Mouse (Mus musculus): ENCODE results near the gene Tbc1d5.

Tbc1d5 gene

DNA sequence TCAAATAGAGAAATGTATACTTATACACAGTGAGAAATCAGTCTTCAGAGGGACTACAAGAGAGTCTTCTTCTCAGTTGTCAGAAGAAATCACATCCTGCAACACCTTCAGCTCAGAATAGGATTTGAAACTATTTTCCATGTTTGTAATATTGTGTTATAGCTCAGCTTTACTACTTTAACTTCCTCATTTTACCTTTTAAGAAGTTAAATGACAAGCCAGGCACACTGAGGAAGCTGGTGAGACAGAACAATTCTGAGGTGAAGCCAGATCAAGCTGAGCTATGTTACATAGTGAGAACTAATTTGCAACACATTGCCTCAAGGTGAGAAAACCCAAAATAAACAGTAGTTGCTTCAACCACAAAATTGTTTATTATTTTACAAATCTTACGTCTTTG, 135.3 kb downstream of the Tbc1d5 start:
- no peak for DNase-seq (ENCODE audit: low read depth, low spot score)

DNA sequence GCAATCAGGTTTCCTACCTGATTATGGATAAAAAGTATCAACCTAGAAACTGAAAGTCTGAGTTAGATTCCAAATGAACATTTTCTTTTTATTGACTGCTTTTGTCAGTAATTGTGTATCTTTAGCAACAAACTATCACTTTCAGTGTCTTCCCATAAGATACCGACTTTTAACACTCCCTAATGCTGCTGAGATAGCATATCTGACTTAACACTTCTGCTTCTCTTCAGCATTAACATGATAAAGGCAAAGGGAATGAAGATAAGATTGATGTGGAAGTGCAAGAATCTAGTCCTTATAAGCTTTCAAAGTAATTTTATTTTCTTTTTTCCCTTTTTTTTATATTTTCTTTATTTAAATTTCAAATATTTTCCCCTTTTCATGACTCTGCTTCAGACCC, 138.3 kb downstream of the Tbc1d5 start:
- no peak for DNase-seq (ENCODE audit: low read depth, low spot score)

DNA sequence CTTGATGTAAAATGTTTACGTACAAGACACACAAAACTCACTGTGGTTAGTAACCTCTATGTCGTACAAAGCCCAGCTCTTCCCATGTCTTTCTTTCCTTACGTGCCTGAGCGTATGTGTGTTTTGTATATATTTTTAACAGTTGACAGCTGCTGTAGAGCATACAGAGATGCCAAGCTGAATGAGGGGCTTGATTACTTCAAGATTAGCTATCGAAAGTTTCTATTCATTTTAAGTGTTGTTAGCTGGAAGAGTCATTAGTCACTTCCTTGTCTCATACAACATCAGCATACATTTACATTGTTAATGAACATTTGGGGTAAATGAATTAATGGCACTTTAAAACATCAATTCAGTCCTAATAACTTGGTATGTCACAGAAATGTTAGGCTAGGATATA, 155.9 kb downstream of the Tbc1d5 start:
- no peak for DNase-seq (ENCODE audit: low read depth, low spot score)

DNA sequence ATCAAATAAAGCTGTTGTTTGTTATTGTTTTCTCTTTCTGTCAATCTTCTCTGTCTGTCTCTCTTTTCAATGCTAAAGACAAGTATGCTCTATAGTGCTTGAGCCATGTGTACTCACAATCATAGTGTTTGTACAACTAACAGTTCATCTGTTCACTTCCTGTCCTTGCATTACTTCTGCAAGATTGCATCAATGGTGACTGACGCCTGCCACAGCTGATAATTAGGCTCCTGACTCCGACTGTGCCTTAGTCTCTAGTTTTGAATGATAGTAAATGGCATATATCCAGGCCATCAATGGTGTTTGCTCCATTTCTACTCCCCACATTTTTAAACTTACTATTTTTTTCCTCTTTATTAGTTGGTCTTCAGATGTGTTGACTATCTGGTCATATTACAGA, 162.8 kb downstream of the Tbc1d5 start:
- DNase-seq (ENCODE audit: low read depth, low spot score), result no peak

DNA sequence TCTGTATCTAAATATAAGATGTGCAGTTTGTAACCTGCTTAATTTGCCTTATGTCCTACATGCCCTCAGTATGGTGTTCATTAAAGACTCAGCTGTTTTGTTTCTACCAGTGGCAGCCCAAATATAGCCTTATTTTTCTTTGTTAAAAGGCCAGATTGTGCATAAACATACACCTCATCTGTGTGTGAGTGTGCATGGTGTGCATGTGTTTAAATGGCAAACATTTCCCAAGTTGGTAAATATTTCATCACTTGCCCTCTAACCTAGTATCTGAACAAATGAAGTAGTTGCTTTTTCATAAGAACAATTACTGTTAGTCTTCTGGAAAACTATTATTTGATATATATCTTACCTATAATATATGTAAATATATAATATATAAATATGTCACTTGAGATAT, 165.2 kb downstream of the Tbc1d5 start:
- no peak for DNase-seq (ENCODE audit: low read depth, low spot score)

DNA sequence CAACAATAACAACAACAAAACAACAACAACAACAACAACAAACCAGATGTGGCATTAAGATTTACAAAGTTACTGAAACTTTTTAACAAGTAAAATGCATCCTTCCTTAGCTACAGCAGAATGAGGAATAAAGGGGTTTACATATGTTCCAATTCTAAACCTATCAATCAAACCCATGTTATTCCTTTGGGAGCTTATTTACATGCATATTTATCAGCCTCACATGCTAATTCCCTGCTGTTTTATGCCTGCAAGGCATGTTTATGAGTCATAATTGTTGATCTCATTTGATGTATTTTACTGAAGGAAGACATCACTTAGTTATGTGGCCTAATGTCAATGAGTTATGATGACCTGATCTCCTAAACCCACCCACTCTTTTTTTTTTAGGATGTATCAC, 176.0 kb downstream of the Tbc1d5 start:
- no peak for DNase-seq (ENCODE audit: low read depth, low spot score)

DNA sequence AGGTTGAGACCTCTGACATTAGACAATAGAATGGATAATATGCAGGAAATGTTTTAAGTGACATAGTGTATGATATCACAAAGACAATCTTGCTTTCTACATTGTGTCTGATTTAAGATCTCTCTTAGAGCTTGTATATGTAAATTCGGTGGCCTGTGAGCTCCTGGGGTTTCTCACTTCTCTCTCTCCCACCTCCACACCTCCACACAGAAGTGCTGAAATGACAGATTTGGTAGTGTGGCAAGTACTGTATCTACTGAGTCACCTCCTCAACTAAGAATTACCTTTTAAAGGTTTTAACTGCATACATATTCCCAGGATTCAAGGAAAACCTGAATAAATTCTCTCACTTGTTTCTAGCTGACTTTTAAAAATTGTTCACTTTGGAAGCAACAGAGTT, 180.9 kb downstream of the Tbc1d5 start:
- no peak for DNase-seq (ENCODE audit: low read depth, low spot score)

DNA sequence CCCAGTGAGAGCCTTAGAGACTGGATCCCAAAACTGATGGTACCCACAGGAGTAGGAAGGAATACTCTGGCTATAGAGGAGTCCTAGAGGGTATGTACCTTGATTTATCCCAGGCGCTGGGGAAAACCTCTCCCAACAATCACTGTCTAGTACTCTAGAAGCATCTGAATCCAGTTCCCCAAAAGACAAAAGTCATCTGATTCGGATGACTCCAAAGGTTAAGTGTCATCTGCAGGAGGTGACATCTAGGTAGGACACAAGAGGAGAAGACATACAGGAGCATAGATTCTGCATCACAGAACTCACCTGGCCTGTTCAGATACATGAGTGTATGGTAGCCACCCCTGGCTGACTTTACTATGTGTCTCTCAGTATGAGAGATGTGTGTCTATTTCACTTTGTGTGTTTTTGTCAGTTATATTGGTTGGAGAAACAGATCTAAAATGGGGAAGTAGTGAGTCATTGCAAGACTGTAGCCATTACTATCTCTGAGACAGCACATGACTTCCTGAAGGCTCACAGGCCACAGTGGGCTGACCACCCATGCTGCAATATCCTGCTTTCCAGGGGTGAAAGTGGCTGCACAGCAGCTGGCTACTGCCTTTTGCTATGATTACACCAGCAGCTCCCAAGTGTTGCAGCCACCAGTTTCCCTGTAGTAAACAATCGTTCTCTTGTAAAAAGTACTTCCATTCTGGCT, 185.7 kb downstream of the Tbc1d5 start:
- no peak for DNase-seq (ENCODE audit: low read depth, low spot score)

DNA sequence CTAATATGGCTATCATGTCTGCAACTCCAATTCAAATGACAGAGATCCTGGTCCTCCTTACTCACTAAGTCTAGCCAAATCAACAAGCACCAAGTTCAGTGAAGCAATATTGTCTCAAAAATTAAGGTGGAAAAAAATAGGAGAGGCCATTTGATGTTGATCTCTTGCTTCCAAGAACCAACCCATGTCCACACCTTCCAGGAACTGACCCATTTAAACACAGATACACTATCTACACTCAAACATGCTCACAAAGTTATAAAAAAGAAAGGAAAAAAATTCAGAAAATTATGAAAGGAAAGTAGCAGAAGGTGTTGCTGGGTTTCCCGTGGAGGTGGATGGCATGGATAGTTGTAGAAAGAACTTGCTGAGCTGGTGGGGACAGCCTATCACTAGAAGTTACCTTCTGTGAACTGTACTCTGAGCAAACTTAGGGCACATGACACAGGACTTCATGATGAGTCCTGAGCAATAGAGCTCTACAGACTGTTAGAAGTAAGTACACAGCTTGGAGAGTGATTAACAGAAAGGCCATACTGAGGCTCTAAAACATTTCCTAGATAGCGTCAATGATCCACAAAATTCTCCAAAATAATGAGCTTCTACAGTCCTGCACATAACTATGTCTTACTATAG, 188.3 kb downstream of the Tbc1d5 start:
- no peak for DNase-seq (ENCODE audit: low read depth, low spot score)

DNA sequence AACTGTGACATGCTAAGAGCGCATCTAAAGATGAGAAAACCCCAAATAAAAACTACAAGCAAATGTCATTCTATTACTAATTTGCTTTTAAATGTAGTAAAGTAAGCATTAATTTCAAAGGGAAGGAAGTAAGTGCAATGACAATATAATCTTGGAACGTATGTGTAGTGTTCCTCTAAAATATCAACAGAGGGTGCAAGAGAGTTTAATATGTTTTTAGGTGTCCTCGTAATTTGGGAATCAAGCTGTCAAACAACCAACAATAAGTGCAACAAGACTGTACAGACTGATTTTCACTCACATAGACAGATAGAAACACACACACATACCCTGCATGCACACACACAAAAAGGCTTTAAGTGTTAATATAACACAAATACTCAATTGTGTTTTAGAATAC, 191.2 kb downstream of the Tbc1d5 start:
- no peak for DNase-seq (ENCODE audit: low read depth, low spot score)

DNA sequence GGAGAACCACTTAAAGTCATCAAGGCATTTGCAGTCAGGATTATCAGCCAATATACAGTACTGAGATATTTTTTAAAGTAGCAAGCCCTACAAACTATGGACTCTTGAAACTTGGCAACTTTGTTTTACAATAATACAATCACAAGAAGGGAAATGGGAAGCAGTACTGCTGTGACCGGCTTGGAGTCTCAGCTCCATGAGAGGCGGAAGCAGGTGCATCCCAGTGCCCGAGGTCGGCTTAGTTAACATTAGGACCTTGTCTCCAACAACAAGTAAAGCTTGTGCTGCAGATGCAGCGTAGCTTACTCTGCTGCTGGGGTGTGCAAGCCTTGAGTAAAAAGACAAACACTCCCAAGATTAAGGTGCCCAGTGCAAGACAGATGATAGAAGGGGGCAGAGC, 197.2 kb downstream of the Tbc1d5 start:
- DNase-seq (ENCODE audit: low read depth, low spot score), result no peak

DNA sequence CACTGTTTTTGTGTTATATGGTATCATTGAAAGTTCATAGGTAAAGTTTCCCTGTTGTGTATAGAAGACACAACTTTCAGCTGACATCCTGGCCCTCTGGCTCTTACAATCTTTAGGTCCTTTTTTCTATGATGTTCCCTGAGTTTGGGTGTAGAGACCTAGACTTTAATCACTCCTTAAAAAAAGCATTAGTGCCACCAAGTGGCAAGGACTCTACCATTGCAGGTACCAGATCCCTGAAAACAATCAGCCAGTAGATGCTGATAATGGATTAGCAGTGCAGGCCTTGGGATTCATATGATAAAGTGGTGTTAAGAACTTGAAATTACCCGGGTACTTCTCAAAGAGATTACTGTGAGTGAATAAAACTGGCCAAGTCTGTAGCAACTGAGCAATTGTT, 207.0 kb downstream of the Tbc1d5 start:
- DNase-seq (ENCODE audit: low read depth, low spot score), result no peak

DNA sequence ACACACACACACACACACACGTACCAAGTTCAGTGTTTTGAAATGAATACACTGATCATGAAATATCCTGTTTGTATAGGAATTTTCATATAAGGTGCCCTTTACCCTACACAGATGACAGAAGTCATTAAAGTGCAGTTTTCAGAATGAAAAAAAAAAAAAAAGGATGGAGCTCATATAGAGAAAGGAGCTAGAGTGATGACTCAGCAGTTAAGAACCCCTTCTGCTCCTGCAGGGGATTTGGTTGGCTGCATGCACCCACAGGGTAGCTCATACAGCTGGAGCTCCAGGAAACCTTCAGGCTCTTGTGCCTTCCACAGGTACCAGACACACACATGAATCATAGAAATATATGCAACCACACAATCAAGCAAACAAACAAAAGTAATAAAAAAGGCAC, 213.0 kb downstream of the Tbc1d5 start:
- DNase-seq (ENCODE audit: low read depth, low spot score), result no peak

DNA sequence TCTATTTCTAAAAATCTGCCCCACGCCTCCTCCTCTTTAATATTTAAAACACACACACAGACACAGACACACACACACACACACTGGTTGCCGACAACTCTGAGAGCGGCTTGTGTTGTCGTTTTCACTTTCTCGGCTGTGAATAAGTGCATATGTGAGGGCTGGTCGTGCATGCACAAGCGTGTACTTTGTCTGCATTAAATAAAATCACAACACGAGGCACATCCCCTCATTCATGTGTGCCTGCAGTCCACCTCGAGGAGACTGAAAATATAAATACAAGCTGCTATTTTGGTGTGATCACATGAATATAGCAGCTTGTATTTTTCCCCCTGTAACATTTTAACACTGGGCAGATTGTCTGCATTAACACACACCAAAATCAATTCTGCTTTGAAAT, 224.8 kb downstream of the Tbc1d5 start:
- DNase-seq (ENCODE audit: low read depth, low spot score), result no peak

DNA sequence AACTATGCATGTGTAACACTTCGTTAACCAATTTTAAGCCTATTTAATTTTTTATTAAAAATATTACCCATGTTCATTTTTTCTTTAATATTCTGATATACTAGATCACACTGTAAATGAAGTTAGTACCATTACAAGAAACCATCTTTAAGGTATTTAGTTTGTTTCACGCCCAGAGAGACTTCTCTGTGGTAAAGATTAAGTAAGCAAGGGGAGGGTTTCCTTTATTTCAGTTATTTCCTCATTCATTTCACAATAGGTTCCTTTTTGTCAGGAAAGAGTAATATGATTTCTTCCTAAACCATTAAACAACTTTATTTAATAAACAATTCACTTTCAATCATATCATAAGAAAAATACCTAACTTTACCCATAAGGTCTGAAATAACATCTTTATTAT, 256.8 kb downstream of the Tbc1d5 start:
- no peak for DNase-seq (ENCODE audit: low read depth, low spot score)

DNA sequence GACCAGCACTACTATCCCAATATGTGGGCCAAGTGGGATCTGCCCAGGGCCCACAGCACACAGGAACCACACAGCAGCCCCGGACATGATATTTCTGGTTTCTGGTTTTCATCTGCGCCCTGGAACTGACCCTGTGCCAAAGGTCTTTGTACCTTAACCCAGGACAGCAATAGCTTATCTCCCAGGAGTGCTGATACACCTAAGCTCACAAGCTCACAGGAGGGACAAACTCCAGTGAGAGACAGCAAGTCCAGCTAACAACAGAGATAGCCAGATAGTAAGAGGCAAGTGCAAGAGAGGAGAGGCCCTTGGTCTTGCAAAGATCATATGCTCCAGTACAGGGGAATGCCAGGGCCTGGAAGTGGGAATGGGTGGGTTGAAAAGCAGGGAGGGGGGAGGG, 263.9 kb downstream of the Tbc1d5 start:
- DNase-seq (ENCODE audit: low read depth, low spot score), result no peak

DNA sequence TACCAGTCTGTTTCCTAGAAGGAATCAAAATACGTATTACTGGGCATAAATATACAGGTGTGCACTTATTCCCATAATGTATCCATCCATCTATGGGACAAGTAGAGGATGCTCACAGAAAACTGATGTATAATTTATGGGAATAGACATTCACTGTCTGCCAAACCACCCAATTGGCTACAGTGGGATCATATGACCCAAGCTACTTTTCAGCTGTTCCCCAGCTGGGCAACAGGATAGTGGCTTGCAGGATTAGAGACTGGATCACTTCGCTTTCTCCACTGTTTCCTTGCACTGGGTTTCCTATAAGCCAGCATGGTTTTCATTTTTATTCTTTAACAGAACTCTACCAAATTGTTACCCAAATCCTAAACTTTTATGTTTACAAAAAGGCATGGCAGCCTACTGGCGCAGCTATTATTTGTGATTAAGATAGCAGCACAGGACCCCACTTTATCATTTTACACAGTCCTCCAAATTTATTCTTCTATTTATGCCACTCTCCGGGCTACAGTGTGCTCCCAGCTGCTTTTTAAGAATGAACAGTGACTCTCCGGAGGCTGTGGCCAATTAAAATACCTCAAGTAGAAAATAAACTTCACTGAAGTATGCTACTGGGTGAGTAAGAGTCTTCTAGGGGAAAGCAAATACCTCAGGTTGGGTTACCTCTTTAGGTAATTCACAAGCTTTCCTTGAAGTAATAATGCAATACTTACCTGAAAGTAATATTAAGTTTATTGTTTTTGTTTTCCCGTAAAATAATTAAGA, 270.4 kb downstream of the Tbc1d5 start:
- no peak for DNase-seq (ENCODE audit: low read depth, low spot score)

DNA sequence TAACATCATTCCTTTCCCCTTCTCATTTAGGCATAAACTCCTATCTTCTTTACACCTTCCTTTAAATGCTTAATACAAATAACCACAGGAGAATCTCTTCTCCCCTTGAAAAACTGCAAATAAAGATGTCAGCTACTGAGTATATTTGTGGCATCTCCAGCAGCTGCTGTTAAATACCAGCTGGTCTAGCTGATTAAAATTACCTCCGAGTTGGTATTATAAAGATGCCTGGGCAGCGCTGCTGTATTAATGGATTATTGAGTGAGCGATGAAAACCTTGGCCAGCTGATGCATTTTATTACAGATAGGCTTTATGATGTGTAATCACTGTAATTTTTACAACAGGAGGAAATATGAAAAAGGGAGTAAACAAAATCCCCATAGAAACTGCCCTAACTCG, 271.0 kb downstream of the Tbc1d5 start:
- no peak for DNase-seq (ENCODE audit: low read depth, low spot score)

DNA sequence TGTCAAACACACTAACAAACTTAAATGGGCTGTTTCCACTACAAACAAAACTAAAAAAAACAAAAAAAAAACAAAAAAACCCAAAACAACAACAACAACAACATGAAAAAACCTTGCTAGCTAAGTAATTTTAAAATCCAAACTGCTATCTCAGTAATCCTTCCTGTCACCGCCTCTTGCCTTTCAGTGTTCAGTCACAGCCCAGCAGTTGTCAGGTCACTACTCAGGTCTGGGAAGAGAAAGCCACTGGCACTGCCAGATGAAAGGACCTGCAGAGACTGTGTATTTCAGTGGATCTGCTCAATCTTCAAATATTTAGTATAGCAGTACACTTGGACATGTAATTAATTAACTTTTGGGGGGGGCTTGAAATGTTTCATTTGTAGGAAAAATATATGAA, 272.5 kb downstream of the Tbc1d5 start:
- DNase-seq (ENCODE audit: low read depth, low spot score), result no peak

DNA sequence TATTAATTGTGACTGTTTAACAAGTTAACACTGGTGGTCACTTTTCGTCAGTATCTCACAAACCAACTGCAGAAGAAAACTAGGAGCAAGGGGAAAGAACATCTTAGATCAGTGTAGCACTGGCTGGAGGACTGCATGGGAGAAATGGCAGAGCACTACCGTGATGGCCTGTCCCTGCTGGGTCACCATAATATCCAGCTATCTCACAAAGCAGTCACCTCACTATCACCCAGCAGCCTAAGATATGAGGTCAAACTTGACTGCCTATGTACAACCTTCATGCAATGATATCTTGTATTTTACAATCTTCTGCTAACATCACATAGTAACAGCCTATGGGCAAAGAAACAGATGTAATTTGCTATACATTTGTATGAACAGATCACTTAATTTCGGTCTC, 274.7 kb downstream of the Tbc1d5 start:
- DNase-seq (ENCODE audit: low read depth, low spot score), result no peak

DNA sequence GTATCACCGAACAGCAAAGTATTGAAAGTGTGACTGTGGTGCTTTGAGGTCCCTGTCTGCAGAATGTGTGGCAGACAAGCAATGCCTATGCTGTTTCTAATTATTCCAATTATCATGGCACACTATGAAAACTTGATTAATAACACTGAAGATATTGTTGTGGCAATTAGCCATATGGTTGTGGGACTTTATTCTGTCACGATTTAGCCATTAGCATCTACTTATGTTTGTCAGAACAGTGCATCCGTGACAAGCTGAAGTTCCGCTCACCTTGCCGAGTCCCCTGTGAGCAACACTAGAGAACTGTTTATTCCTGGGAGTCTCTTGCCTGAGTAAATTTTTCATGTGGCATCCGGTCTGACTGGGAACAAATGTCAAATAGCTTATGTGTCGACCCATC, 281.3 kb downstream of the Tbc1d5 start:
- no peak for DNase-seq (ENCODE audit: low read depth, low spot score)

DNA sequence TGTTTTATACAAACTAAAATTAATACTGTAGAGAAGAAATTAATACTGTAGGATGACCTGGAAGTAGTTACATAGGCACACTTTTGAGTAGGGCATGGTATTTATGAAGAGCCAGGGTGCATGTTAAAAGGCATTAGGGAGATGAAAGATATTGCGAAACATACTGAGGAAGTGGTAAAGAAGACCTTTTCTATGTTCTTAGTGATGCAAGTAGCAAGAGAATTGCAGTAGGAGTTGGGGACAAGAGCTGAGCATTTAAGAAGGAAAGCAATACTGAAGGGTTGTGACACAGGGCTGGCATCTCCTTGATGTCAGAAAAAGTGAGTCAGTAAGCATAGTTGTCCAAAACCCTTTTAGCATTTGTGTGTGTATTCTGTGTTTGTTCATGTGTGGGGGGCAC, 289.7 kb downstream of the Tbc1d5 start:
- no peak for DNase-seq (ENCODE audit: low read depth, low spot score)

DNA sequence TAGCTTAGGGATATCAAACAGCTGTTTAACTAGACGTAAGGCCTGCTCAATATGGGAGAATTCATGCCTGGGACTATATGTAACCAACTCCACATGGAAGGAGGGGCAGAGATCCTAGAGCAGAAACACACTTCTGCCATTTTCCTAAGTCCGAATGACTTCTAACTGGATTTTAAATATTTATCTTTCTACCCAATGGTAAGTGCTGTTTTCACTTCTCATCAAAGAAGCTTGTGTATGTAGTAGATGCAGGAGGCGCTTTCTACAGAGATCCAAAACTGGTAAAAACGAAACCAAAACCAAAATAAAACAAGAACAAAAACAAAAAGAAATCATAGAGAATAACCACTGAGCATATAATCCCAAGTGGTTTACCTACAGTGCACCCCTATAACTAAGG, 299.2 kb downstream of the Tbc1d5 start:
- no peak for DNase-seq (ENCODE audit: low read depth, low spot score)

Measured in forelimb bud, embryonic 11.5 days (tissue).